Mouse (Mus musculus) heart, postnatal 4 days (tissue): ENCODE data around the gene Cnot3. TPM values are rescaled to one million over a fixed set of nuclear protein-coding genes. Genes with fewer than 3 reads are reported as not detected.
A peak's percentile ranks its signal among the peaks of the same experiment; 100 is the strongest.

Experiments used
- DNase-seq: peaks from one replicate; pipeline ENCODE4 v3.0.0; 2021
- total RNA-seq, 2 experiments: library from RNA; stranded (reverse); gene quantifications; 2 replicates each; pipeline ENCODE4 v1.2.3; 2021

The Cnot3 gene
- total RNA-seq, 2 experiments from 2014 or later, result 37.9 to 38.3 TPM

- DNase-seq, result no peak
Observed at GRCm38 (mm10) chr7:3656966-3657365, 11.9 kb downstream of the Cnot3 start.

- no peak for DNase-seq
Observed at GRCm38 (mm10) chr7:3658578-3658977, 13.5 kb downstream of the Cnot3 start.

- DNase-seq, result peak; percentile 24
Observed at GRCm38 (mm10) chr7:3664524-3665214, 19.6 kb downstream of the Cnot3 start.

GRCm38 (mm10) chr7:3665215-3666114 lies 20.4 kb downstream of the Cnot3 start, which contains the start of gene Leng1:
TSS of gene Leng1 (minus strand) at chr7:3665840.
- peak; percentile 97 for DNase-seq

- DNase-seq, result peak; percentile 36
Observed at GRCm38 (mm10) chr7:3666921-3667391, 21.9 kb downstream of the Cnot3 start.

- DNase-seq, result peak; percentile 90
Observed at GRCm38 (mm10) chr7:3674507-3675227, 29.6 kb downstream of the Cnot3 start.

- no peak for DNase-seq
Observed at GRCm38 (mm10) chr7:3675228-3675548, 30.1 kb downstream of the Cnot3 start.

- DNase-seq, result no peak
Observed at GRCm38 (mm10) chr7:3676371-3676770, 31.3 kb downstream of the Cnot3 start.

GRCm38 (mm10) chr7:3677342-3677741 lies 32.3 kb downstream of the Cnot3 start, which contains the start of gene Tmc4:
TSS of gene Tmc4 (minus strand) at chr7:3677553.
- no peak for DNase-seq

GRCm38 (mm10) chr7:3683908-3684550 lies 39.0 kb downstream of the Cnot3 start:
- DNase-seq, result no peak

- DNase-seq, result no peak
Observed at GRCm38 (mm10) chr7:3684698-3685097, 39.6 kb downstream of the Cnot3 start.

GRCm38 (mm10) chr7:3685400-3686187 lies 40.5 kb downstream of the Cnot3 start:
- DNase-seq, result no peak

GRCm38 (mm10) chr7:3691919-3692318 lies 46.9 kb downstream of the Cnot3 start:
- no peak for DNase-seq

GRCm38 (mm10) chr7:3692382-3692986 lies 47.4 kb downstream of the Cnot3 start, which contains the start of gene Tsen34:
TSS of gene Tsen34 (plus strand) at chr7:3692863.
- no peak for DNase-seq

GRCm38 (mm10) chr7:3692987-3693808 lies 48.1 kb downstream of the Cnot3 start, which contains the start of gene Mboat7:
TSS of gene Mboat7 (minus strand) at chr7:3693523.
- DNase-seq, result peak; percentile 96

GRCm38 (mm10) chr7:3693809-3694075 lies 48.7 kb downstream of the Cnot3 start:
- no peak for DNase-seq

GRCm38 (mm10) chr7:3694076-3694948 lies 49.2 kb downstream of the Cnot3 start:
- DNase-seq, result peak; percentile 77

GRCm38 (mm10) chr7:3694949-3695305 lies 49.9 kb downstream of the Cnot3 start:
- peak; percentile 24 for DNase-seq

- no peak for DNase-seq
Observed at GRCm38 (mm10) chr7:3698471-3698870, 53.4 kb downstream of the Cnot3 start.
